Mouse (Mus musculus) retina, postnatal 7 days (tissue): ENCODE data around the gene Scly.
A peak's percentile ranks its signal among the peaks of the same experiment; 100 is the strongest.

ENCODE experiments used
- DNase-seq: peaks from one replicate; pipeline ENCODE4 v3.0.0-alpha.2; 2012; ENCODE audit warnings: low read depth, low spot score

The Scly gene

DNA sequence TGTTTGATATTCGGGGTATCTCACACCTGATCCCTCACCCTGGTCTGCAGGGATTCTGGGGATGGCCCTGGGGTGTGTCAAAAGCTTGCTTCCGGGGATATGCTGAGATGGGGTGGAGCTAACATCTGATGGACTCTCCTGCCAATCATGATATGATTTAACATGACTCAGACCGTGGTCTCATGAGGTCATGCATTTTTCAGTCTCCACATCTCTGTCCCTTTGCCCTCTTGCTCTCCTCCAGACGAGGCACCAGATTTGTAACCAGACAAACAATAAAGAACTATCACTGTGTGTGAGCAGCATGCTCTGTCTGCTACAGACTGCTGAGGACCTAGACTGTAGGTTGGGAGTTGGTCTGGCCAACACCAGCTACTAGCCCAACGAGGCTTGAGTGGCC, 64.0 kb downstream of the Scly start:
- no peak for DNase-seq

DNA sequence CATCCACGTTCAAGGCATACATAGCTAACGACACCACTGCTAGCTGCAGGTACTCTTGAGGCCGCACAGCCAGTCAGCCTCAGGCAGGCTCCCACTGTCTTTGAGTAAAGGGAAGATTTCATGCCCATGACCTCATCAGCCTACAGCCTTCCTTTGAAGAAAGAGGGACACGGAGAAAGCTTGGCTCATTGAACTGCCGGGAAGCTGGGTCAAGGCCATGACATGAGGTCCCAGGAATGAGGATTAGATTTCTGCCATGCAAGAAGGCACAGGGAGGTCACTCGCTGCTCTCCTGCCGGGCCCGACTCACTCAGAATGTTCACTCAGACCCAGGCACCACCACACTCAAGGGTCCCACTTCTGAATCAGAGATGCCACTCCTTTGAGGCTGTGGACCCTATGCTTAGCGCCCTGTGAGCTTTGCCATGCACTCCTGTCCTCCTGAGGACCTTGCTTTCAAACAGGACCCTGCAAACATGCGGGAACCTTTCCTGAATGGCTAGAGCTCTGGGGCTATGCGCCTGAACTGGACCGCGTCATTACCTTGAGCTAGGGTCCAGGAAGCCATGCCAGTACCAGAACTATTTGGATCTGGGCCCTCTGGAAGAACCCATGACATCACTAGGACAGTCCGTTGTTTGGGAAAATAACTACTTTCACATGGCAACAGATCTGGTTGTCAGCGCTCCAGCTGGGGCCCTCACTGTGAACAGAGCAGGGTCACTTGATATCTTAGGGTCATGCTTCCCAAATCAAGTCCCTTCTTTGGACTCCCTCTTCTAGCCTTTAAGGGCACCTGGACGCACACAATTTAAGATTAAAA, 66.9 kb downstream of the Scly start:
- DNase-seq = no peak

DNA sequence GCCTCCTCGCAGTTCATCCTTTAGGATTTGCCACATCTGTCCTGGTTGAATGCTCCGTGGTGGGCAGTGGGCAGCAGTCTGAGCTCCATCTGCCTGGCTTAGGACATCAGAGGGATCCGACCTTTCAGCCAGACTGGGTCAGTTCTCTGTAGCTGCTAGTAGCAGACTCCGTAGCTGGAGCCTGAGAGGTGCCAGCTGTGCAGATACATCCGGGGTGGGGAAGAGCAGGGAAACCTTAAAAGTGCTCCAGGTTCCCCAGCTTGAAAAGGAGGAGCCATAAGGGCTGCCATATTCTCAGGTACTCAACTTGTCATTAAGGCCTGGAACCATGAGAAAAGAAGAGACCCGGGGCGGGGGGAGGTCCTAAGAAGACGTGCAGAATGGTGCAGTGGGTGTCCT, 67.7 kb downstream of the Scly start:
- no peak for DNase-seq

DNA sequence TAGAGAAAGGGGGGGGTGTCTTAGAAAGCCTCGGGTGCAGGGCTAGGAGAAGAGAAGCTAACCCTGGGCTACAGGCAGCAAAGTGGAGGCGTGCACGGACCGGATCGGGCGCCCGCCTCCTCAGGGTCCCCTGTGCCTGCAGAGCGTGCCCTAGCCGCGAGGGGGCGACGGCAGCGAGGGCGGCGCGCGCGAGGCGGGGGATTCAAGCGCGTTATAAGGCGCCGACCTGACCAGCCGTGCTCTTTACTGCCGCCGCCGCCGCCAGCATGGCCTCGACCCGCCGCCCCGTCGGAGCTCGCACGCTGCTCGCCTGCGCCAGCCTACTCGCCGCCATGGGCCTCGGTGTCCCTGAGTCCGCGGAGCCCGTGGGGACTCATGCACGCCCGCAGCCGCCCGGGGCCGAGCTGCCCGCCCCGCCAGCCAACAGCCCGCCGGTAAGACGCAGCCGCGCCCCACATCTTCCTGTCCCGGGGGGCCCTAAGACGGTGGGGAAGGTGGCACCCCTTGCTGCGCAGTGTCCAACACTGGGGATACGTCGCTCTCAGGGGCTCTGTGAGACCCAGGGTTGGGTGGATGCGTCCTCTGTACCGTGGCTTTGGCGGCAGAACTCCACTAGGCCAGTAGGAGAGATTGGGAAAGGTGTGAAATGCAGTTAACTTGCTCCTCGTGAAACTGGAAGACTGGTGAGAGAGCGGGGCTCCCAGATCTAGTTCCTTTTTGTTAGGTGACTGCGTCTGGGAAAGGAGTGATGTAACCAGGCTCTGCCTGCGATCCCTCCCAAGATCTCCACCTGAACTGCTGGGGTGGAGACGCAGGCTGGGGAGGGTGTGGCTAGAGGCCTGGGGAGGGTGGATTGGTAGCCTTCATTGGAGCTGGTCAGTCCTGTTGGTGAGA, 68.3 kb downstream of the Scly start, which contains the start of gene Erfe:
Gene Erfe, plus strand, starts transcription at position 216 of the 894 bp plus-strand sequence.
- peak; percentile 50 for DNase-seq

DNA sequence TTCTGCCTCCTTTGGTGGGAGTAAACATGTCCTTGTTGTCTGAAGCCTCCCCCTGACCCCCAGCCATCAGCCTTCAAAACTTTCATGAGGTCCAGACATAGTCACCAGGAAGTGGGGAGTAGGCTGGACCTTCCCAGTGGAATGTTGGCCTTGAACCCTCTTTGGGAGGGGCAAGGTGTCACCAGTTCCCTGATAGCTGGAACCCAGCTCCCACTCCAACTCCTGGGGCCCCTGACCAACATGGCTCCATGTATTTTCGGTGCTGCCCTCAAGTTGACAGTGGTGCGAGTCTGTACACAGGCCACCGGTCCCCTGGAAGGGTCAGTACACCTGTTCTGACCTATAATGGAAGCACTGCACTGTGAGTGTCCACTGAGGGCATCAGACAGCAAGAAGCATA, 69.2 kb downstream of the Scly start:
- DNase-seq = no peak

DNA sequence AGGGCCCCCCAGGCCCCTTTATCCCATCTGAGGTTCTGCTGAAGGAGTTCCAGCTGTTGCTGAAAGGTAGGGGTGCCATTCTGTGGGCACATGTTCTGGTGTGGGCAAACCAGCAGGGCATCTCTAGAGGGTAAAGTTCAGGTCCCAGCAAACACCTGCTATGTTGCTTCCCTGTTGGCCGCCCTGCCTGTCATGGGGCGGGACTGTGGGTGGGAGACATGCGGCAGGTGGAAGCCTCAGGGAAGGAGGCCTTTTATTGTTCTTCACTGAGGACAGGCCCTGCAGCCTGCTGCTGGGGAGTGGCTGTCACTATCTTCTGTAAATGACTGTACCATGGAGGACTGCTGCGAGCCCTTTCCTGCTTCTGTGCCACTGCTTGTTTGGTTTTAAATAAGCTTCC, 71.3 kb downstream of the Scly start:
- no peak for DNase-seq

DNA sequence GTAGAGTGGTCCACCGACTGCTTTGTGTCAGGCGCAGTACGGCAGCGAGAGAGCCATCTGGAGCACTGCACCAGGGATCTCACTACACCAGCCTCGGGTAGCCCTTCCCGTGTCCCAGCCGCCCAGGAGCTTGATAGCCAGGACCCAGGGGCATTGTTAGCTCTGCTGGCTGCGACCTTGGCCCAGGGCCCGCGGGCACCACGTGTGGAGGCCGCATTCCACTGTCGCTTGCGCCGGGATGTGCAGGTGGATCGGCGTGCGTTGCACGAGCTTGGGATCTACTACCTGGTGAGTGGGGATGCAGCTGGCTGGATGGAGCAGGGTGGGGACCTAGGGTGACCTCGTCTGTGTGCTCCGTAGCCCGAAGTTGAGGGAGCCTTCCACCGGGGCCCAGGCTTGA, 71.9 kb downstream of the Scly start:
- no peak for DNase-seq
